Mouse (Mus musculus): Measurements from ENCODE around the gene Hoxb7.

Hoxb7 gene

DNA sequence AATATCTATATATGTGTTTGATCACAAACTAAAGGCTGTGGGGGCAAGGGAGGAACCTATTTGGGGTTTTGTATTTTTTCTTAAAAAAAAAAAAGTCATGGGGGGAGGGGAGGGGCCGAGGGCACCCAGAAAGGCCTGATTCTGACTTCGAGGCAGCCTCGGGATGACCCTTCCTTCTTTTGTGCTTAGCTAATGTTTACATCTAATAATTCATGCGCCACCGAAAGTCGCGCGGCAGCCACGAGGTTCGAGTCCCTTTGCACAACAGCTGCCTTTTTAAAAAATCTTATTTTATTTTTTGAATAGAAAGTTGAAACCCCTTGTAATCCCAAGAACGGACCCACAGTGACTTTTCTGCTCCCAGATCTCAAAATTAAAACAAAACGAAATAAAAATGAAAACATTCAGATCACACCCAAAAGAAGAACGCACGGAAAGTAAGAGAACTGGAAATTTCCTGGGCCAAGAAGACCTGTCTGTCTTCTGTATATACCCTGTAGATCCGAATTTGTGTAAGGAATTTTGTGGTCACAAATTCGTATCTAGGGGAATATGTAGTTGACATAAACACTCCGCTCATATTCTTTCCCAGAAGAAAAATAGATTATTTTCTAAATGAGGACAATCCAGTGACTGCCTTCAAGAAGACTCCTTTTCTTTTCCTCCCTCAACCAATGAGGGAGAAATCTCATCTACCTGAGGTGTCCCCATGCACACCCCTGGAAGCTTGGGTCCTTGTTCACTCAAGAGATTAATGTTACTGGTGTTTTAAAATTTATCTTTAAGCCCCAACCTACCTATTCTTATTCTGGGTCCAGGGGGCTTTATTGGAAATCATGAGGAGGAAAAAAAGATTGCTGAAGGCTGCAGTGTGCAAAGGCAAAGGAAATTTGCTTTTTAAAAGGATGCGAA, 30.5 kb downstream of the Hoxb7 start:
- DNase-seq (ENCODE audit: low spot score) = no peak

DNA sequence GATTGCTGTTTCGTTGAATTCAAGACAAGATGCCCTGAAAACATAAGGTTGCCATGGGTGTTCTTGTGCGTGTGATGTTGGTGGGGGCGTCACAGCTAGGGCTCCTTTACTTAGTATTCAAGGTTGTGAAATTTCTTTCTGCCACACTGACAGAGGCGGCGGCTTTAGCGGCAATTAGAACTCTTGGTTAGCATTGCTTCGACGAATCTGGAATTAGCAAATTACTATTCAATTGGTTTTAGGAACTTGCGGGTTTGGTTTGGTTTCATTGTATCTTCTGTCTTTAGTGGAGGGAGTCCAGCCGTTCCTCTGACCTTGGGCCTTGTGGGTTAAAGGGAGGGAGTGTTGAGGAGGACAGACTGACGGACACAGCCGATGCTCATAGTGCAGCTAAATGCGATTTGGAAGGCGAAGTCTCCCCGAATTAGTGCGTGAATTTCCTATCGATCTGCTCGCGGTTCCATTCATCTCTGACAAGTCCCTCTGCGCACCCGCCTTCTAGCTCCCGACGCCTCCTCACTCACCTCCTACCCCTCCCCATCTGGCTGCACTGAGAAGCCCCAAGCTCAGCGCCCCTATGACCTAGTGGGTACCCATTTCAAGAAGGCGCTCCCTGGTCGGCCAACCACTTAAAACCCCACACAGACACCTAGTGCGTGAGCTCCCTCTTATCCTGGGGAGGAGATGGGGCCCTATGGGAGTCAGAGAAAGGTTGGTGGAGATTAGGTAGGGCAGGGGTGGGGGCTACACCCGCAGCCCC, 31.4 kb downstream of the Hoxb7 start, which contains the start of gene Hoxb4:
Gene Hoxb4 (plus strand): TSS at position 660 of the 760 bp plus-strand sequence.
- no peak for DNase-seq (ENCODE audit: low spot score)

DNA sequence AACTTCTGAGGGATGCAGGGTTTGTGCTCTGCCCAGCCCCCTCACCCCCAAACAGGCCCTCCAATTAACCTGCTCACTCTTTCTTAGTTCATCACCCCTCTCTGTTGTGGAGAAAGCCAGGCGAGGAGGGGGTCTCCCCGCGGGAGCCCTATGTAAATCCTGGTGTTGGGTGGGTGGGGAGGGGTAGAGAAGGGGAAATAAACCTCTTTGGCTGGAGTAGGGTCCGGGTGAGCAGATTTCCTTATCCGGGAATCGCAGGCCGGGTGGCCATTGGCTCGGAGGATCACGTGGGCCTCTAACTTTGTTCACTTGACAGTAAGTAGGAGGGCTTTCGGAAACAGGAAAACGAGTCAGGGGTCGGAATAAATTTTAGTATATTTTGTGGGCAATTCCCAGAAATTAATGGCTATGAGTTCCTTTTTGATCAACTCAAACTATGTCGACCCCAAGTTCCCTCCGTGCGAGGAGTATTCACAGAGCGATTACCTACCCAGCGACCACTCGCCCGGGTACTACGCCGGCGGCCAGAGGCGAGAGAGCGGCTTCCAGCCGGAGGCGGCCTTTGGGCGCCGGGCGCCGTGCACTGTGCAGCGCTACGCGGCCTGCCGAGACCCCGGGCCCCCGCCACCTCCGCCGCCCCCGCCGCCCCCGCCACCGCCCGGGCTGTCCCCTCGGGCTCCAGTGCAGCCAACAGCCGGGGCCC, 32.1 kb downstream of the Hoxb7 start:
- no peak for DNase-seq (ENCODE audit: low spot score)

DNA sequence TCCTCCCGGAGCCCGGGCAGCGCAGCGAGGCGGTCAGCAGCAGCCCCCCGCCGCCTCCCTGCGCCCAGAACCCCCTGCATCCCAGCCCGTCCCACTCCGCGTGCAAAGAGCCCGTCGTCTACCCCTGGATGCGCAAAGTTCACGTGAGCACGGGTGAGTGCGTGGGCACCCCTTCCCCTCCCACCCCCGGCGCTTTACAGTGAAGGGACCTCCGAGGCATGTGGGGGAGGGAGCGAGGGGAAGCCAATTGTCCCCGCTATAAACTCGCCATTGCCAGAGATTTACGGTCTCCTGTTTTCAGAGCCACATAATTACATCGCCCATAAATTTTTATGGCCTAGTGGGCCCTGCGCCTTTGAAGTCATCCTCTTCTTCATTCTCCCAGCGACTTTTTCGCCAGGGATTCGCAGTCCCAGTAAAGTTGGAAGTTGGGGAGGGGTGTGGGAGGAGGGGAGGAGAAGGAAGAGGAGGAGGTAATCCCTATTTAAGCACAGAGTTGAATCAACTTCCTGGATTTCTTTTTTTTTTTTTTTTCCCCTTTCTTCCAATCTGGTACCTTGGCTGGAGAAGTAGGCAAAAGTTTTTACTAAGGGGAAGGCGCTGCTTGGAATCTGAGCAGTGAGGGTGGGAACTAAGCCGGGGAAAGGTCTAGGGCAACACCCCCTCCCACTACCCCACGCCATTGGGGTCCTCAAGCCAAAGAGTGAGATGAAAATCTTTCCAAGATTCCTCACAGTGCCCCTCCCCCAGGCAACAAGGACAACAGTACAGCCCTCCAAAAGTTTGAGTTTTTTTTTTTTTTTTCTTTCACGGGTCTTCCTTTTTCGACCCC, 32.9 kb downstream of the Hoxb7 start:
- no peak for DNase-seq (ENCODE audit: low spot score)

DNA sequence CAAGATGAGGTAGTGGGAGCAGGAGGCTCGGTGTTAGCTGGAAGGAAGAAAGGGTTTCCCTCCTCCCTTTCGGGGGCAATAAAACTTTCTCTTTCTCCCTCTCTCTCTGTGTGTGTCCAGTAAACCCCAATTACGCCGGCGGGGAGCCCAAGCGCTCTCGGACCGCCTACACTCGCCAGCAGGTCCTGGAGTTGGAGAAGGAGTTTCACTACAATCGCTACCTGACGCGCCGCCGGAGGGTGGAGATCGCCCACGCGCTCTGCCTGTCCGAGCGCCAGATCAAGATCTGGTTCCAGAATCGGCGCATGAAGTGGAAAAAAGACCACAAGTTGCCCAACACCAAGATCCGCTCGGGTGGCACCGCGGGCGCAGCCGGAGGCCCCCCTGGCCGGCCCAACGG, 33.5 kb downstream of the Hoxb7 start:
- no peak for DNase-seq (ENCODE audit: low spot score)

DNA sequence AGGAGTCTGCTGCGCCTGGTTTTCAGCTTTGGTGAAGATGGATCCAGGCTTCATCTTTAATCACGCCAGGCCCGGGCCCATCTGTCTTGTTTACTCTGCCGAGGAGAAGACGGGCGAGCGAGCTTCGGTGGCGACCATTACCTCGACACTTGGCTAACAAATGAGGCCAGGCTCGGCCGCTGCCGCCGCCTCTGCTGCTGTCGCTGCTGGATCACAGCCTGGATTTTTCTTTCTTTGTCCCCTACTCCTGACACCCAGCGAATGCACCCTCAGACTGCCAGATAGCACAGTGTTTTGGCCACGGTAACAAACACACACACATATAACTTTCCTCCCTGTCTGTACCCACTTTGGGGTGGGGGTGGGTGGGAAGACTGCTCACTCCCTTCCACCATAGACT, 34.3 kb downstream of the Hoxb7 start:
- no peak for DNase-seq (ENCODE audit: low spot score)

DNA sequence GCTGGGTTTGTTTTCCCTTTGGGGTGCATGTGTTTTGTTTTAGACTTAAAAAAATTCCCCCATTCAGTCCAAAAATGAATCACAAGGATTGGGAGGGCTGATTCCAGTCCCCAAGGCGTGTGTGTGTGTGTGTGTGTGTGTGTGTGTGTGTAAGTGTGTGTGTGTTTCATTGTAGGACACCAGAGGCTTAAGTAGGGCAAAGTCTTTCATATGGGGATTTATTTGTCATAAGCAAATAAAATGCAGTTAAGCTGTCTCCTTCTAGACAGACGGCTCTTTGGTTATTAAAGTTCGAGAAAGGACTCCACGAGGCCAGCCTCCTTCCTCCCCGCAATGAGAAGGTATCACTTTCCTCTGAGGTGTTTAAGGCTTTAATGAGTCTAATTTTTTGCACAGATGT, 35.4 kb downstream of the Hoxb7 start:
- DNase-seq (ENCODE audit: low spot score) = no peak

DNA sequence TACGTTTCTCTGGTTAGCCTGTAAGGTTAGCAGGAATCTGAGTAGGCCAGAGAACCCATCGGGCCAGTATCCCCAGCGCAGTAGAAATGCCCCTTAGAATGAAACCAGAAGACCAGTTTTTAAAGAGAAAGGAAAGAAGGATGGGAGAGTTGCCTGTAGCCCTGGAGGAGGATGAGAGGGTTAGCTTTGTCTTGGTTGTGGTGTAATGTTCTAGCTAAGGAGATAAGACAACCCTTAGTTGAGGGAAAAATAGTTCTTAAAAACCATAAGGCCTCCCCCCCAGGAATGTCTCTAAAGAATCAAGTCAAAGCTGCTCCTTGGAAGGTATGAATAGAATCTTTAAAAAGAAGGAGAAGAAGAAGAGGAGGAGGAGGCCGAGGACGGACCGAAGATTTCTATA, 36.3 kb downstream of the Hoxb7 start:
- no peak for DNase-seq (ENCODE audit: low spot score)

DNA sequence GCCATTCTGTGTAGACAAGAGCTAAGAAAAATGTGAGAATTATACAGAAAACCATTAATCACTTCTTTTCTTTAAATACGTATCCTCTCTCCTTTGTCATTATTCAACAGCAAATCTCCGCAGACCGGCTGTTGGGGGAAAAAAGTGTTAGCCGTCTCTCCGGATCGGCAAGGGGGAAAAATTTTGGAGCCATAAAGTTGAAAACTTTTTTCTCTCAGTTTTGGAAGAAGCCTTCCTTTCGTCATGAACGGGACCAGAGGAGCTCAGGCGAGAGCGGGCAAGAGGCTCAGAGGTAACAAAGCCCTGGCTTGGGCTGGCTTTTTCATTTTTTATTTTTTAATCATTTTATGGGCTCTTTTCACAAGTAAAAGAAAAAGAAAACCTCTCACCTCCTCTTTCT, 36.7 kb downstream of the Hoxb7 start, which contains the start of gene Hoxb3:
Gene Hoxb3 (plus strand): TSS at position 173 of the 400 bp plus-strand sequence.
- no peak for DNase-seq (ENCODE audit: low spot score)

DNA sequence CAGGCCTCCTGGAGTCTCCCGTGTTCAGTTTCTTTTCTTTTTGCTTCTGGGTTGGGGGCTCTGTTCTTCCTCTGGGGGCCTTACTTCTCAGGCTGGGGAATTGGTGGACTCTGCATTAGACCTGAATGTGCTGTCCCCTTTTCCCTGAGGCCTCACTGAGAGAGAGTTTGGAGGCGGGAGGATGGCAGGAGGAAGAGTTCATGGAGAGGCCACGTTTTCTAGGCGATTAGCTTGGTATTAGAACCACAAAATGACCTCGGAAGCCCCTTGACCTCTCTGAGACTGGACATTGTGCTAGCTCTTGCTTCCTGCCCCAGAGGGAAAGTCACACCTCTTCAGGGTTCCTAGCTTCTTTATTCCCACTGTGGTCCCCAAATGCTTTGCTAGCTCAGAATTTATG, 37.7 kb downstream of the Hoxb7 start:
- DNase-seq (ENCODE audit: low spot score) = no peak

DNA sequence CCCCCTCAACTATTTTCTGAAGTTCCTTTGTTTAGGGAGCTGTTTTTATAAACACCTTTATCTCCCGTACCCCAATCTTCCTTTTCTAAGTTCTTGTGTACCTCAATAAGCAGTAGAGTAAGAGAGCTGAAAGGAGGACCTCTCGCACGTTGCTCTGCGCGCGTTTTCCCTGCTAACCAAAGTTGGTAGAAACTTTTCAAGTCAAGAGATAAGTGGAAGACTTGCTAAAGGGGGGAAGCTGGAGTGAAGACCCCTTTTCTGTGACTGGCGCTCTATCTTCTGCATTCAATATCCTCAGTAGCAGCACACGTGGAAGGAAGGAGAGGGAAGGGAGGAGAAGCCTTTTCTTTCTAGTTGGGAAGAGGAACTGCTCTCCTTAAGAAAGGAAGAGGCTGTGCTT, 38.5 kb downstream of the Hoxb7 start:
- DNase-seq (ENCODE audit: low spot score) = no peak

DNA sequence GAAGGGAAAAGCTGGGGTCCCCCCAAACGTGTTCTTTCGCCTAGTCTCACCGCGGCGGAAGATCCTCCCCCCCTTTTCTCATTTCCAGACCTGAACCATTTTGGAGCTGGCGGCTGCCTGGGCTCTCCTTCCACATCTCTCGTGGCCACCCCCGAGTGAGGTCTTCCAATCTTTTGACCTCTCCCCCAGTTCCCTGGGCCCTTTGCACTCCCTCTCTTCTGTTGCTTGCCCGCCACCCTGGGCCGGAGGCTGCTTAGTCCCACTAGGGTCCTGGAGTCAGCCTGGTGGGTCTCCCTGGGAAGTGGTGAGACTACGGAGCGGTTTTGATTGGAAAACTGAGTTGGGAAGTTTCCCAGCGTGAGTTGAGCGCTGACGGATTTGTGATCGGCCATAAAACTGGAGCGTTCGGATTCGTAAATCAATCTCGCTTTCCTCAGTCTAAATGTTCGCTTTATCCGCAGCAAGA, 39.4 kb downstream of the Hoxb7 start:
- DNase-seq (ENCODE audit: low spot score) = no peak

DNA sequence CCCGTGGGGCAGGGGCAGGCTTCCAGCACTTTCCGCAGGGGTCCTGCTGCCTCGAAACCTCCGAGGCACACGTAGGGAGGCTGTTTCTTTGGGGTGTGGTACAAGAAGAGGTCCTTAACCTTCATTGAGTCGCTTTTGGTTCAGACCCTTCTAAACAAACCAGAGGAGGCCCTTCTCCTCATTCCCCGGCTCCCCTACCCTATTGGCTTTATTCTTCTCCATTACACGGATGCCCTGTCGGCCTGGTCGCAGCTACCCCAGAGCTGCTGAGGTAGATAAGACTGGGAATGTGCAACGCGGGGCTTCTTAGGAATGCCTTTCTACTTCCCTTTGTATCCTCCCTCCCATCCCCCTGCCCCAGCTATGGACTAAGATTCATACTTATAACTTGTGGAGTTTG, 40.3 kb downstream of the Hoxb7 start:
- DNase-seq (ENCODE audit: low spot score) = no peak

DNA sequence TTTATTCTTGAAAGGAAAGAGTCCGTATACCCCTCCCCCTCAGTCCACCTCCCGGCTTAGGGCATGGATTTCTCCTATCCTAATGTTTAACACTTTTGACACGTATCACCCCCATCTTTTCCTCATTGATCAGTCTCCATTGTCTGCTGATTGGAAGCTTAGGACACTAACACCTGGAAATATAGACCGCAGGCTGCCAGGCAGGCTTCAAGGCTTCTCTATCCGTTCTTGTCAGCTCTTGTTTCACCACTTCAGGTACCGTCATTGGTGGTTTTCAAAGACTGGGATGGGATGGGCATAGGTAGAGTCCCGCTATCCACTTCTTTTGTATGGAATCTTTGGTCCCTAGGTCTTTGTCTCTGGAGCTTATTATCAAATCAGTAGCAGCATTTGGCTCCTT, 40.7 kb downstream of the Hoxb7 start:
- DNase-seq (ENCODE audit: low spot score) = no peak

DNA sequence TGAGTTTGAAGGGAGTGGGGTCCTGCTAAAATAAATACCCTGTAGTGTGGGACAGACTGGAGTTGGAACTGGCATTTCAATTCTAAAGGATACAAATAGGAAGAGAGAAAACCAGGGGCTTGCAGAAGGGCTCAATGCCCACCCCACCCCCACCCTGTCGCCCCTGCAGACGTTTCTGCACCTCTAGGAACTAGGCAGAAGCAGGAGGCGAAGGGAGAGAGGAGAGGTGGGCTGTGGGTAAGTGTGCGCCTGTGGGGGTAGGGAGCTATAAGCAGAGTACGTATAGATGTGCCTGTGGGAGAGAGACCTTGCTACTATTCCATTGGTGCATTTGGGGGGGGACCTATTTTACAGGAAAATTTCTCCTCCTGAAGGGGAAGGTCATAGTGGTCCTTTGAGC, 41.3 kb downstream of the Hoxb7 start:
- DNase-seq (ENCODE audit: low spot score) = no peak

DNA sequence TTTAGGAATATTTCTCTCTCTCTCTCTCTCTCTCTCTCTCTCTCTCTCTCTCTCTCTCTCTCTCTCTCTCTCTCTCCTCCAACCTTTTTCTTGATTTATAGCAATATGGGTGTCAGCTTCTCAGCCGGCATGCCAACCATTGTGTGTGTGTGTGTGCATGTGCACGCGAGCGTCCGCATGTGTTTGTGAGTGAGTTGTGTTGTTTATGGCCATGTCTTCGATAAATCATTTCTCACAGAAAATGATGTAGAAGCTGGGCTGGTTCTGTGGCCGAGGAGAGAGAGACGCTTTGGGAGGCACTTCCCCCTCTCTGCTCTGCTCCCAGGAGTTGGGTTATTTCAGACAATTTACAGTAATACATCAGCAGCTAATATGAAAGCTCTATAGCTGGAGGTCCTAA, 42.2 kb downstream of the Hoxb7 start:
- DNase-seq (ENCODE audit: low spot score) = no peak

DNA sequence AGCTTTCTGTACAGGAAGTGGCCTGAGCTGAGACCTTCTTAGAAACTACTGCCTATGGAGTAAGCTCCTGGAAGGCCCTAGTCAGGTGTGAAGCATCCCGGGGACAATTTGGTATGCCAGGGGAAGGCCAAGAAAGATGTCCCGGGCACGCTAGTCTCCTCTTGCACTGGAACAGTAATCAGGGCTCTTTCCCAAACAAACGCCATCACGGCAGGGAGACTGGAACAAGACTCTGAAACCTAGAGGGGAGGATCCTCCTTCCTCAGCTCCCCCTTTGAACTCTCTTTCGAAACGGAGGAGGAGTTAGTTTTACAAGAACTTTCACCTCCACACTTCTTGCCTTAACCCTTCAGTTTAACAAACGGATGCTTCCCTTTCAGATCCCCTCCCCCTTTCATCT, 45.7 kb downstream of the Hoxb7 start:
- no peak for DNase-seq (ENCODE audit: low spot score)

DNA sequence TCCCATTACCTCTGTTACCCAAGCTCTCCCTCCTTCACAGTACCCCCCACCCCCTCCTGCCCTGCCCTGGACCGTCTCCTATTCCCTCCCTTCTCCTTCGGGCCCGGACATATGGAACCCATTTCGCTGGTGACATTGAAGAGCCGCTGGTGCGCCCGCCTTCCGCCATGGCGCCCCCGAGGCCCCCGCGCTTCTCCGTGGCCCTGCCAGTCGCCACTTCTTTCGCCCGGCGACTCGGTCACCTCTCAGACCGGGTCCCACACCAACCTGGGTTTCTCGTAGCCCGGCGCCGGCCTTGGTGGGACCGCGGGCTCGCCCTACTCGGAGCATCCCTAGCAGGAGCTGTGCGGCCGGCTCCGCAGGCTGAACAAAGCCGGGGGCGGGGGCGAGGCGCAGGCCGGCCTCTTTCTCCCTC, 46.2 kb downstream of the Hoxb7 start:
- DNase-seq (ENCODE audit: low spot score) = no peak

DNA sequence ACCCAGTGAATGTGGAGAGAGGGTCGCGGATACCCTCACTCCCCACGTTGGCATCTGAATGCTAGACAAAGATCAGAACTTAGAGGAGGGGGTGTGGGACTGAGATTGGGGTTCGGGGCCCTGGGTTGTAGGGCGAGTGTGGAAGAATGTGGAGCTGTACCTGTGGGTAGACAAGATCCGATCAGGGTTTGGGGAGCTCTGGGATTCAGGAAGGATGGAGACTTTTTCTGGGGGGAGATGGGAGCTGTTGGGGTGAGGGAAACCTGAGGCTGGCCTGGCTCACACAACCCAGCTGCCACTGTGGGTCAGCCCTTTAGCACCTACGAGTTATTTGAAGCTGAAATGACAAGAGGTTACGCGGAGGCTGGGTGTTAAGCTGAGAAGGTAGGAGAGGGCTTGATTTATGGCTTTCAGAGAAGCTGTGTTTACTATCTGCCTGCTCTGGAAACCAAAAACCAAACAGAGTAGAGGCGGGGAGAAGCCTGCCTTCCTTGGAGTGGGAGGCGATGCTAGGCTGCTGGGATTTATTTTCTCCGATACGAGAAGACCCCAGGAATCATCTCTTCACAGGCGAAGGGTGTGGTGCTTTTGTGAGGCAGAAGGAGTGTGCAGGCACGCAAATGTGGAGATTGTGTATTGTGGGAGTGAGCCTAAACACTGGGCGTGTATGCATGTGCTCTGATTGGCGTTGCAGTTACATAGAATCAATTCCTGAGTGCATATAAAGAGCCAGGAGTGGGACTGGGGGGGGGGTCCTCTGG, 47.0 kb downstream of the Hoxb7 start:
- no peak for DNase-seq (ENCODE audit: low spot score)

DNA sequence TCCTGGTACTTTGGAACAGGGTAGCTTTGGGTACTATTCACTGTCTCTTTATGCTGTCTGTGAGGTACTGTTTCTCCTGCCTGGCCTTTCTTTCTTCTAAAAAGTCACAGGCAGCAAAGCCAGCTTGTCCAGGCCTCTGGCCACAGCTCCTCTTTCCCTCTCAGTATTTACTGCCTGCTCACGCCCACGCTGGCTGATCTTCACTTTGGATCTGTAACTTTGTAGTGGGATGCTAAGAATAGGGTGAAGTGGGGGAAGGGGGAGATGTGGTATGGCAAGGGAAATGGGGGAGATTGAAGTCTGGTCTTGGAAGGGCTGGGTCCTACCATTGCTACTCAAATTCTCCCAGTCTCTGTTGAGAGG, 47.6 kb downstream of the Hoxb7 start:
- no peak for DNase-seq (ENCODE audit: low spot score)

DNA sequence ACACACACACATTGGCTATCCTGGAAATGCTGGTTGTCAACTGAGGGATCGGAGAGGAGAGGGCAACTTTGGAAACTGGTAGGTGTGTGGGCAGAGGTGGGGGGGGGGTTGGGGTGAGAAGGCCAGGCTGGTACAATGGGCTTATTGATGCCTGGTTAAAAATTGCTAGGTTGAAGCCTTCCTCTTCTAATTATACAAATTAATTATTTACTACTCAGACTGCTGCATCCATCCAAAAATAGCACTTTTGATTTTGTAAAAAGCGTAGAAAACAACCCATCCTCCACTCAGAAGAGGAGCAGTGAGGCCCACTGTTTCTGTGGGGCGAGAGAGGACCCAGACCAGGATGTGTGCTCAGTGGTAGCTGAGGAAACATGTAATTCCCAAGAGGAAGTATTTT, 48.6 kb downstream of the Hoxb7 start:
- DNase-seq (ENCODE audit: low spot score) = no peak

All from left cerebral cortex, adult 11 months (tissue).